Mouse (Mus musculus): ENCODE measurements at regions not wholly inside any gene's neighbourhood (a gene's known extent, or its start where the extent isn't known, plus 50 kb on each side); places are given as distances from the start of the nearest gene placed in this dataset.

GRCm38 (mm10) chr10:20891426-20891825 is 60.9 kb upstream of the Ahi1 start:
- Histone ChIP-seq H3K4me2 (ENCODE audit: low read length) (no peak overlapping the region), H3K9ac (ENCODE audit: low read depth, low read length) (no peak overlapping the region), H3K4me1 (replicated peaks; ENCODE audit: insufficient read depth, low read length) (no peaks in the 10 kb centered on the region), H3K36me3 (ENCODE audit: insufficient read depth, low read length) (no peaks in the 10 kb centered on the region), H3K27me3 (ENCODE audit: insufficient read depth, low read length) (no peaks in the 10 kb centered on the region), H3K9me3 (replicated peaks; ENCODE audit: low read length) (no peaks in the 10 kb centered on the region), H3K27ac (no peak overlapping the region), H3K4me3 (replicated peaks; ENCODE audit: low read depth, low read length) (no peak overlapping the region)
- no peak for TF ChIP-seq CTCF (IDR thresholded peaks at IDR 0.05; ENCODE audit: low read depth)
- WGBS = 73% methylated on average over 6 of the region's 6 CpGs
- ATAC-seq (replicated peaks; ENCODE audit: low FRiP score, low read depth) (no peak), DNase-seq (ENCODE audit: low spot score) (no peak)

- H3K36me3 ChIP-seq (ENCODE audit: insufficient read depth, low read length) = no peaks in the 10 kb centered on the region
- TF ChIP-seq CTCF (IDR thresholded peaks at IDR 0.05; ENCODE audit: low read depth) = no peak
- H3K27ac ChIP-seq = no peak overlapping the region
- H3K4me3 ChIP-seq (replicated peaks; ENCODE audit: low read depth, low read length) = no peak overlapping the region
- H3K27me3 ChIP-seq (ENCODE audit: insufficient read depth, low read length) = no peaks in the 10 kb centered on the region
- H3K4me1 ChIP-seq (replicated peaks; ENCODE audit: insufficient read depth, low read length) = no peaks in the 10 kb centered on the region
- 87% methylated on average over 5 of the region's 5 CpGs for WGBS
- no peak for ATAC-seq (replicated peaks; ENCODE audit: low FRiP score, low read depth)
- H3K9me3 ChIP-seq (replicated peaks; ENCODE audit: low read length) = no peaks in the 10 kb centered on the region
- no peak for DNase-seq (ENCODE audit: low spot score)
- no peak overlapping the region for H3K4me2 ChIP-seq (ENCODE audit: low read length)
- H3K9ac ChIP-seq (ENCODE audit: low read depth, low read length) = no peak overlapping the region
These were observed 68.7 kb upstream of the Ahi1 start for GRCm38 (mm10) chr10:20883618-20884017.

GRCm38 (mm10) chr10:20882599-20882998 is 69.7 kb upstream of the Ahi1 start:
- WGBS = 92% methylated on average over 8 of the region's 8 CpGs

GRCm38 (mm10) chr10:20880251-20880650 is 72.1 kb upstream of the Ahi1 start:
- no peak overlapping the region for H3K9ac ChIP-seq (ENCODE audit: low read depth, low read length)

More at GRCm38 (mm10) chr10:20882599-20882998, 69.7 kb upstream of the Ahi1 start:
- Histone ChIP-seq H3K9ac (ENCODE audit: low read depth, low read length) (no peak overlapping the region), H3K27ac (no peak overlapping the region), H3K9me3 (replicated peaks; ENCODE audit: low read length) (no peaks in the 10 kb centered on the region), H3K4me3 (replicated peaks; ENCODE audit: low read depth, low read length) (no peak overlapping the region), H3K36me3 (ENCODE audit: insufficient read depth, low read length) (no peaks in the 10 kb centered on the region), H3K4me1 (replicated peaks; ENCODE audit: insufficient read depth, low read length) (no peaks in the 10 kb centered on the region), H3K27me3 (ENCODE audit: insufficient read depth, low read length) (no peaks in the 10 kb centered on the region), H3K4me2 (ENCODE audit: low read length) (no peak overlapping the region)
- no peak for DNase-seq (ENCODE audit: low spot score)
- TF ChIP-seq CTCF (IDR thresholded peaks at IDR 0.05; ENCODE audit: low read depth) = no peak
- no peak for ATAC-seq (replicated peaks; ENCODE audit: low FRiP score, low read depth)

GRCm38 (mm10) chr10:20879482-20879881 is 72.9 kb upstream of the Ahi1 start:
- H3K9ac ChIP-seq (ENCODE audit: low read depth, low read length) = no peak overlapping the region
- no peak for DNase-seq (ENCODE audit: low spot score)

More at GRCm38 (mm10) chr10:20880251-20880650, 72.1 kb upstream of the Ahi1 start:
- DNase-seq (ENCODE audit: low spot score) (no peak), ATAC-seq (replicated peaks; ENCODE audit: low FRiP score, low read depth) (no peak)
- Histone ChIP-seq H3K27ac (no peak overlapping the region), H3K27me3 (ENCODE audit: insufficient read depth, low read length) (no peaks in the 10 kb centered on the region), H3K4me2 (ENCODE audit: low read length) (no peak overlapping the region), H3K9me3 (replicated peaks; ENCODE audit: low read length) (no peaks in the 10 kb centered on the region), H3K4me1 (replicated peaks; ENCODE audit: insufficient read depth, low read length) (no peaks in the 10 kb centered on the region; the same call in 1 of the 2 replicates), H3K4me3 (replicated peaks; ENCODE audit: low read depth, low read length) (no peak overlapping the region), H3K36me3 (ENCODE audit: insufficient read depth, low read length) (no peaks in the 10 kb centered on the region)
- 86% methylated on average over 4 of the region's 4 CpGs for WGBS
- no peak for TF ChIP-seq CTCF (IDR thresholded peaks at IDR 0.05; ENCODE audit: low read depth)

GRCm38 (mm10) chr10:20867076-20867475 is 85.3 kb upstream of the Ahi1 start:
- no peaks in the 10 kb centered on the region for H3K9me3 ChIP-seq (replicated peaks; ENCODE audit: low read length)
- H3K9ac ChIP-seq (ENCODE audit: low read depth, low read length) = no peak overlapping the region
- no peak overlapping the region for H3K4me2 ChIP-seq (ENCODE audit: low read length)
- no peaks in the 10 kb centered on the region for H3K27me3 ChIP-seq (ENCODE audit: insufficient read depth, low read length)
- DNase-seq (ENCODE audit: low spot score) = no peak
- no peak for ATAC-seq (replicated peaks; ENCODE audit: low FRiP score, low read depth)
- no peaks in the 10 kb centered on the region for H3K4me1 ChIP-seq (replicated peaks; ENCODE audit: insufficient read depth, low read length)
- no peak overlapping the region for H3K27ac ChIP-seq
- H3K4me3 ChIP-seq (replicated peaks; ENCODE audit: low read depth, low read length) = no peak overlapping the region
- TF ChIP-seq CTCF (IDR thresholded peaks at IDR 0.05; ENCODE audit: low read depth) = no peak
- 90% methylated on average over 12 of the region's 12 CpGs for WGBS
- H3K36me3 ChIP-seq (ENCODE audit: insufficient read depth, low read length) = no peaks in the 10 kb centered on the region

More at GRCm38 (mm10) chr10:20879482-20879881, 72.9 kb upstream of the Ahi1 start:
- no peaks in the 10 kb centered on the region for H3K36me3 ChIP-seq (ENCODE audit: insufficient read depth, low read length)
- no peak overlapping the region for H3K27ac ChIP-seq
- no peak overlapping the region for H3K4me2 ChIP-seq (ENCODE audit: low read length)
- H3K4me3 ChIP-seq (replicated peaks; ENCODE audit: low read depth, low read length) = no peak overlapping the region
- no peak for ATAC-seq (replicated peaks; ENCODE audit: low FRiP score, low read depth)
- no peaks in the 10 kb centered on the region for H3K27me3 ChIP-seq (ENCODE audit: insufficient read depth, low read length)
- no peaks in the 10 kb centered on the region; the same call in 1 of the 2 replicates for H3K4me1 ChIP-seq (replicated peaks; ENCODE audit: insufficient read depth, low read length)
- WGBS = 78% methylated on average over 8 of the region's 8 CpGs
- no peak for TF ChIP-seq CTCF (IDR thresholded peaks at IDR 0.05; ENCODE audit: low read depth)
- H3K9me3 ChIP-seq (replicated peaks; ENCODE audit: low read length) = no peaks in the 10 kb centered on the region

- no peaks in the 10 kb centered on the region for H3K36me3 ChIP-seq (ENCODE audit: insufficient read depth, low read length)
- H3K27ac ChIP-seq = no peak overlapping the region
- ATAC-seq (replicated peaks; ENCODE audit: low FRiP score, low read depth) = no peak
- no peaks in the 10 kb centered on the region for H3K27me3 ChIP-seq (ENCODE audit: insufficient read depth, low read length)
- no peak for TF ChIP-seq CTCF (IDR thresholded peaks at IDR 0.05; ENCODE audit: low read depth)
- no peak overlapping the region for H3K4me2 ChIP-seq (ENCODE audit: low read length)
- H3K4me3 ChIP-seq (replicated peaks; ENCODE audit: low read depth, low read length) = no peak overlapping the region
- H3K4me1 ChIP-seq (replicated peaks; ENCODE audit: insufficient read depth, low read length) = no peaks in the 10 kb centered on the region
- DNase-seq (ENCODE audit: low spot score) = no peak
- H3K9me3 ChIP-seq (replicated peaks; ENCODE audit: low read length) = no peaks in the 10 kb centered on the region
- H3K9ac ChIP-seq (ENCODE audit: low read depth, low read length) = no peak overlapping the region
- 80% methylated on average over 4 of the region's 4 CpGs for WGBS
These were observed 87.3 kb upstream of the Ahi1 start for GRCm38 (mm10) chr10:20865031-20865430.

All from kidney, postnatal 0 days (tissue).